Mouse (Mus musculus): ENCODE results near the gene Sntb2.
"Not testable (repeated sequence)": the region's sequence is repeated elsewhere in the genome, so short reads cannot be mapped to it uniquely, and the experiment has no call there.

The Sntb2 gene

DNA sequence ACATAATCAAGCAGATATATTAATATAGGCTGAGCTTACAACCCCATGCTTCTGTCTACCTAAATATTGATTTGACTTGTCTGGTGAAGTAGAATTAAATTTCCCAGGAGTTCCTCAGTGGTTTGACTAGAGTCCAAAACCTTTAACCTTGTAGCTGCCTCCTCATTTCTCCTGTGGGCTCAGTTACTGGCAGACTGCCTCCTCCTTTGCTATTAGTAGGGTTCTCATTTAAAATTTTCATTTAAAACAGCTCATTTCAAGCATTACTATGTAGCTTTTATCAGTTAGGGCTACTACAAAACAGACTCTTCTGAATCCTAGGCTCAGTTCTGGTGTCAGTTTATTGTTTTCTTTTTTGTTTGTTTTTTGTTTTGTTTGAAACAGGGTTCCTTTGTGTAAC is 50.4 kb downstream of the Sntb2 start:
- H3K27me3 ChIP-seq (ENCODE audit: insufficient read depth, low read length): no peaks in the 10 kb centered on the region
- H3K4me1 ChIP-seq (replicated peaks; ENCODE audit: low read depth, low read length): peaks cover 42% of the 10 kb centered on the region
- no peaks in the 10 kb centered on the region for H3K9me3 ChIP-seq (ENCODE audit: low read length)
- TF ChIP-seq POU5F1 (IDR thresholded peaks at IDR 0.05; ENCODE audit: borderline replicate concordance, low read length) (no peak), NANOG (IDR thresholded peaks at IDR 0.05; ENCODE audit: borderline replicate concordance, low read length) (no peak), CTCF (conservative IDR thresholded peaks at IDR 0.05; ENCODE audit: low read length) (no peak)
- H3K4me3 ChIP-seq (replicated peaks; ENCODE audit: low read length): no peak overlapping the region
- peaks cover 87% of the 10 kb centered on the region for H3K36me3 ChIP-seq (ENCODE audit: insufficient read depth, low read length)

DNA sequence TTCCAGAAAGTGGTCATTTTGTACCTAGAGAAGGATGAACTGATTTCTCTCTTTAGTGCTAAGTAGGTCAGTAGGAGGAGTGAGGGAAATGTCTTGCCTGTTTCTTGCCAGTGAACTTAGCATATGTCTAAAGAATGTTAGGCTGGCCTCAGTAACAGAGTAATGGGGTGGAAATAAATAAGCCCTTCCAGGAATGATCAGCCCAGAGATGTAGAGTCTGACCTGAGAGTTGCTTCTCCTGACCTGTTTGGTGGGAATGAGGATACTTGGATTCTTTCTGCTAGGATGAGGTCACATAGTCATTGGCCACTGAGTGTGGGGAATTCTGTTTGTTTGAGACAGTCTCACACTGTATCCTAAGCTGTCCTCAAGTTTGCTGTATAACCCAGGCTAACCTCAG is 52.0 kb downstream of the Sntb2 start:
- peaks cover 42% of the 10 kb centered on the region for H3K4me1 ChIP-seq (replicated peaks; ENCODE audit: low read depth, low read length)
- H3K4me3 ChIP-seq (replicated peaks; ENCODE audit: low read length): no peak overlapping the region
- H3K36me3 ChIP-seq (ENCODE audit: insufficient read depth, low read length): peaks cover 87% of the 10 kb centered on the region
- no peaks in the 10 kb centered on the region for H3K27me3 ChIP-seq (ENCODE audit: insufficient read depth, low read length)
- H3K9me3 ChIP-seq (ENCODE audit: low read length): no peaks in the 10 kb centered on the region
- TF ChIP-seq CTCF (conservative IDR thresholded peaks at IDR 0.05; ENCODE audit: low read length) (no peak), NANOG (IDR thresholded peaks at IDR 0.05; ENCODE audit: borderline replicate concordance, low read length) (no peak), POU5F1 (IDR thresholded peaks at IDR 0.05; ENCODE audit: borderline replicate concordance, low read length) (no peak)

DNA sequence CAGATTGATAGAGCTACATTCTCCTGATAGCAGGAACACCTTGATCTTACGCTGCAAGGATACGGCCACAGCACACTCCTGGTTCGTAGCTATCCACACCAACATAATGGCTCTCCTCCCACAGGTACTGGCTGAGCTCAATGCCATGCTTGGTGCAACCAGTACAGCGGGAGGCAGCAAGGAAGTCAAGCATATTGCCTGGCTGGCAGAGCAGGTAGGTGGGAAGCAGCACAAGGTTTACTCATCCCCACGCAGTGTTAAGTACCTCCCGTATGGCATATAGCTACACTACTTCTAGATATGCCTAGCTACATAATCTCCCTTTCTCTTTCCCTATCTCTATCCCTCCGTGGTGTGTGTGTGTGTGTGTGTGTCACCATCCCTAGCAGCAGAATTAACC is 55.8 kb downstream of the Sntb2 start:
- no peaks in the 10 kb centered on the region for H3K27me3 ChIP-seq (ENCODE audit: insufficient read depth, low read length)
- peaks cover 83% of the 10 kb centered on the region for H3K36me3 ChIP-seq (ENCODE audit: insufficient read depth, low read length)
- no peaks in the 10 kb centered on the region for H3K9me3 ChIP-seq (ENCODE audit: low read length)
- TF ChIP-seq NANOG (IDR thresholded peaks at IDR 0.05; ENCODE audit: borderline replicate concordance, low read length) (no peak), CTCF (conservative IDR thresholded peaks at IDR 0.05; ENCODE audit: low read length) (no peak), POU5F1 (IDR thresholded peaks at IDR 0.05; ENCODE audit: borderline replicate concordance, low read length) (no peak)
- H3K4me3 ChIP-seq (replicated peaks; ENCODE audit: low read length): no peak overlapping the region
- peaks cover 23% of the 10 kb centered on the region for H3K4me1 ChIP-seq (replicated peaks; ENCODE audit: low read depth, low read length)

DNA sequence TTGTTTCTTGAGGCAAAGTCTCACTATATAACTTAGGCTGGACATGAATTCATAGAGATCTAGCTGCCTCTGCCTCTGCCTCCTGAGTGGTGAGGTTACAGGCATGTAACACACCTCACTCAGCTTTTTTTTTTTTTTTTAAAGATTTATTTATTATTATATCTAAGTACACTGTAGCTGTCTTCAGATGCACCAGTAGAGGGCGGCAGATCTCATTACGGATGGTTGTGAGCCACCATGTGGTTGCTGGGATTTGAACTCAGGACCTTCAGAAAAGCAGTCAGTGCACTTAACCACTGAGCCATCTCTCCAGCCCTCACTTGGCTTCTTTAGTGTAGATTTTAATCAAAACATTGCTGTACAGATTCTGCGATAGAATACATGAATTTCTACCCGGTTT is 60.8 kb downstream of the Sntb2 start:
- peak; percentile 33; the same call in 1 of the 2 replicates for TF ChIP-seq CTCF (conservative IDR thresholded peaks at IDR 0.05; ENCODE audit: low read length)
- H3K9me3 ChIP-seq (ENCODE audit: low read length); H3K4me3 ChIP-seq (replicated peaks; ENCODE audit: low read length); H3K27me3 ChIP-seq (ENCODE audit: insufficient read depth, low read length); H3K4me1 ChIP-seq (replicated peaks; ENCODE audit: low read depth, low read length): not testable (repeated sequence)
- peaks cover 88% of the 10 kb centered on the region for H3K36me3 ChIP-seq (ENCODE audit: insufficient read depth, low read length)

DNA sequence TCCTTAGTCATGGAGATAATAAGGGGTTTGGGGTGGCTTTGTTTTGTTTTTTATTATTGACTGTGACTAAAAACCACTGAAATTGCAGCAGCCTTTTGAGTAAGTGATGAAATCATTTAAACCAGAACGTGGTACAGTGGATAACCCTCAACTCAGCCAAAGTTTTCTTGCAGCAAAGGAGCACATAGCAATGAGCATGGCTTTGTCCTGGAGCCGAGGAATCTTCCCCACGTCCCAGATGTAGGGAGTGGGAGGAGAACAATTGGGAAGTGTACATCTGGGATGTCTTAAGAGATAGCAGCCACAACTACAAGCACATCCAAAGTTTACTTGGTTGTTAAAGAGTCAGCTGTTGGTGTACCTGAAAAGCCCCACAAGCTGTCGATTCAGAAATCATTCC is 61.9 kb downstream of the Sntb2 start:
- Histone ChIP-seq H3K27me3 (ENCODE audit: insufficient read depth, low read length) (no peaks in the 10 kb centered on the region), H3K9me3 (ENCODE audit: low read length) (no peaks in the 10 kb centered on the region), H3K4me3 (replicated peaks; ENCODE audit: low read length) (no peak overlapping the region)

DNA sequence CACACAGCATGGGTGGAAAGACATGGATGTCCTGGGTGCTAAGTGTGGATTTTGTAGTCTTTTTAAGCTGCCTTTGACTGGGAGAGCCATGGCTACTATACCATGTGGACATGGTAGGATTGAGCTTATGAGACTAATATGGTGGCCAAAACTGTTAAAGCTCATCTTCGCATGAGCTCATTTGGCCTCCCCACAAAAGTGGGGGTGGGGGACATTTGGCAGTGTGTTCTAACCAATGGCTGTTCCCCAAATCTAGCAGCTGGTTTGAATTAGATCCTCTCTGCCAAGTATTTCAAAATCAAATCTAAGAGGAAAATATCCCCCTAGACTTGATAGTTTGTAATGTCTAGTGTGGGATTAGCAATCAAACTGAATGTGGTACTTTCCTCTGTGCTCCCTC is 63.5 kb downstream of the Sntb2 start:
- no peak for TF ChIP-seq CTCF (conservative IDR thresholded peaks at IDR 0.05; ENCODE audit: low read length)
- TF ChIP-seq POU5F1 (IDR thresholded peaks at IDR 0.05; ENCODE audit: borderline replicate concordance, low read length): no peak
- TF ChIP-seq NANOG (IDR thresholded peaks at IDR 0.05; ENCODE audit: borderline replicate concordance, low read length): no peak
- H3K4me3 ChIP-seq (replicated peaks; ENCODE audit: low read length): no peak overlapping the region
- no peaks in the 10 kb centered on the region for H3K9me3 ChIP-seq (ENCODE audit: low read length)
- peaks cover 87% of the 10 kb centered on the region for H3K36me3 ChIP-seq (ENCODE audit: insufficient read depth, low read length)
- H3K4me1 ChIP-seq (replicated peaks; ENCODE audit: low read depth, low read length): peaks cover 10% of the 10 kb centered on the region
- no peaks in the 10 kb centered on the region for H3K27me3 ChIP-seq (ENCODE audit: insufficient read depth, low read length)

More for the DNA sequence above, 61.9 kb downstream of the Sntb2 start:
- H3K36me3 ChIP-seq (ENCODE audit: insufficient read depth, low read length): peaks cover 85% of the 10 kb centered on the region
- TF ChIP-seq NANOG (IDR thresholded peaks at IDR 0.05; ENCODE audit: borderline replicate concordance, low read length): no peak
- no peak for TF ChIP-seq POU5F1 (IDR thresholded peaks at IDR 0.05; ENCODE audit: borderline replicate concordance, low read length)
- TF ChIP-seq CTCF (conservative IDR thresholded peaks at IDR 0.05; ENCODE audit: low read length): no peak
- H3K4me1 ChIP-seq (replicated peaks; ENCODE audit: low read depth, low read length): peaks cover 9% of the 10 kb centered on the region

DNA sequence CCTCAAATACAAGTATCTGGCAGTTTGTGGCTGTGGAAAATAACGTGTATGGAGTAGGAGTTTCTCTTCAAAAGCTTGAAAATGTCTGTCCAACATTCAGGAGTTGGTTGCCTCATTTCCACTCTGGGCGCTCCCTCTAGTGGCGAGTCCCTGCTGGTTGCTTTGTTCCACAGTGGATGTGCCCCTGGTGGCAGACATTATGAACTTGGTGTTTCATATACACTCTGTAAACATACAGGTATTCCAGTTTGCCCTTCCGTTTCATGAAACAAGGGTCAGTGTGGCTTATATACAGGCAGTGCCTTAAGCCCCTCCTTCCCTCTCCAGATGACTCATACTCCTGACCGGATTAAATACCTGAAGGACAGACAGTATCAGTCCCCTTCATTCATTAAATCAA is 67.0 kb downstream of the Sntb2 start:
- no peaks in the 10 kb centered on the region for H3K9me3 ChIP-seq (ENCODE audit: low read length)
- no peak overlapping the region for H3K4me3 ChIP-seq (replicated peaks; ENCODE audit: low read length)
- H3K27me3 ChIP-seq (ENCODE audit: insufficient read depth, low read length): no peaks in the 10 kb centered on the region
- peaks cover 18% of the 10 kb centered on the region for H3K4me1 ChIP-seq (replicated peaks; ENCODE audit: low read depth, low read length)
- peak; percentile 86 for TF ChIP-seq CTCF (conservative IDR thresholded peaks at IDR 0.05; ENCODE audit: low read length)
- no peak for TF ChIP-seq POU5F1 (IDR thresholded peaks at IDR 0.05; ENCODE audit: borderline replicate concordance, low read length)
- H3K36me3 ChIP-seq (ENCODE audit: insufficient read depth, low read length): peaks cover 93% of the 10 kb centered on the region

DNA sequence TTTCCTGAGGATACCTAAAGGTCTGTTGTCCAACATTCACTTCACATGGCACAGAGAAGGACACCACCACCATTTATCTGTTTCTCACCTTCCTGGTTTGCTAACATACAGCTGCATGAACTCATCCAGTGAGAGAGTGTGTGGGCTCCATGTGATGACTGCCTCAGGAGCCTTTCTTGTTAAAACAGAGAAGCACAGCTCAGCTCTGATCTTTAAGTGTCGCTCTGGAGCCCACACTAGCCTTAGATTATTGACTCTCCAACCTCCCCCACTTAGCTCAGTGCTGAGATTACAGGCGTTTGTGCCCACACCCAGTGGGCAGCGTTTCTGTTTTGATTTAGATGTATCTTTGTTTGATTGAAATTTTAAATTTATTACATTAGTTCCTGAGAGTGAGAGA is 72.2 kb downstream of the Sntb2 start:
- Histone ChIP-seq H3K27me3 (ENCODE audit: insufficient read depth, low read length) (no peaks in the 10 kb centered on the region), H3K4me1 (replicated peaks; ENCODE audit: low read depth, low read length) (peaks cover 23% of the 10 kb centered on the region), H3K9me3 (ENCODE audit: low read length) (no peaks in the 10 kb centered on the region), H3K4me3 (replicated peaks; ENCODE audit: low read length) (no peak overlapping the region), H3K36me3 (ENCODE audit: insufficient read depth, low read length) (peaks cover 100% of the 10 kb centered on the region)
- no peak for TF ChIP-seq NANOG (IDR thresholded peaks at IDR 0.05; ENCODE audit: borderline replicate concordance, low read length)
- no peak for TF ChIP-seq POU5F1 (IDR thresholded peaks at IDR 0.05; ENCODE audit: borderline replicate concordance, low read length)
- no peak for TF ChIP-seq CTCF (conservative IDR thresholded peaks at IDR 0.05; ENCODE audit: low read length)

DNA sequence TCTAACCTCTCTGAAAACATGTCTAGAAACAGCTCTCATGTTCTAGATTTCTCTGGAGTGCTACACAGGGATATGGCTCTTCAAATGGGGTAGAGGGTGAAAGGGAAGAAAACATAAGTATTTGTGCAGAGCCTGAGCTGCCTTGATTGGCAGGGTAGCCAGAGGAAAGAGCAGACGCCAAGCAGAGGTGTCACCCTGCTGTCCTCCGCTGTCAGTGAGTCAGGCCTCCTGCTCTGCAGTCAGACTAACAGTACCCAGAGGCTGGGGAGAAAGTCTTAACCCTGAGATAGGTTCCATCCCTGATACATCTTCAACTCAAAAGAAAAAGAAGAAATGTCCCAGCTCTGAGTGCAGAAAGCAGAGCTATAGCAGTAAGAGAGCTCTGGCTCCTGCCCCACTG is 77.1 kb downstream of the Sntb2 start:
- H3K27me3 ChIP-seq (ENCODE audit: insufficient read depth, low read length): no peaks in the 10 kb centered on the region
- H3K4me3 ChIP-seq (replicated peaks; ENCODE audit: low read length): no peak overlapping the region
- peaks cover 92% of the 10 kb centered on the region for H3K36me3 ChIP-seq (ENCODE audit: insufficient read depth, low read length)
- H3K4me1 ChIP-seq (replicated peaks; ENCODE audit: low read depth, low read length): peaks cover 17% of the 10 kb centered on the region
- H3K9me3 ChIP-seq (ENCODE audit: low read length): no peaks in the 10 kb centered on the region
- TF ChIP-seq NANOG (IDR thresholded peaks at IDR 0.05; ENCODE audit: borderline replicate concordance, low read length): no peak
- no peak for TF ChIP-seq POU5F1 (IDR thresholded peaks at IDR 0.05; ENCODE audit: borderline replicate concordance, low read length)
- TF ChIP-seq CTCF (conservative IDR thresholded peaks at IDR 0.05; ENCODE audit: low read length): no peak
